Mouse (Mus musculus) granulocyte monocyte progenitor cell, adult 5-6 weeks (primary cell): ENCODE results near the gene Metrnl. TPM values are rescaled to one million over a fixed set of nuclear protein-coding genes. Genes with fewer than 3 reads are reported as not detected.

ENCODE experiments used
- ATAC-seq: replicated peaks from 2 replicates; pipeline ENCODE4 v1.8.0; 2016; ENCODE audit warnings: mild to moderate bottlenecking, moderate TSS enrichment, inconsistent platforms; ENCODE audit not compliant: poor library complexity, severe bottlenecking
- total RNA-seq, 2 experiments: library from RNA; stranded (forward) in 1 of 2; stranded (reverse) in 1 of 2; fragments of 200-712, 200-1000 nt in 1 of 2; fragments of >200 nt in 1 of 2; fragmentation: Nextera tagmentation in 1 of 2; gene quantifications; 2 replicates each; pipeline ENCODE4 v1.2.3; 2014 to 2017

The Metrnl gene
- total RNA-seq, 2 experiments from 2014 or later = 0.82 TPM; not detected in 1

DNA sequence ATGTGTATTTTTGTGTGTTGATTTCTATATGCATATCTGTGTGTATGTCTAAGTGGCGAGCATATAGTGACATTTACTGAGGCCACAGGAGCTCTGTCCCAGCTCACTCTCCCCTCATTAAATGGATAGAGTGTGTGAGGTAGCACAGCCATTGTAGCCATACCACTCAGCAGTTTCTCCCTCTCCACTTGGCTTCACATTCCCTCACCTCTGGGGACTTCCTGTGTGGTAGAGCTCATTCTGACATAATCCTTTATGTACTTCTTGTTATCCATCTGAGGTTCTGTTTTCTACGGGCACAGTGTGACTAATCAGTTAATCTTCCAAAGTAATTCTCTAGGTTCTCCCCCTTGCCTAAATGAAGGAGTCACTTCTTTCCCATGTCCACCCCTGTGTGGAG is 21.1 kb downstream of the Metrnl start:
- peak; percentile 55 for ATAC-seq

DNA sequence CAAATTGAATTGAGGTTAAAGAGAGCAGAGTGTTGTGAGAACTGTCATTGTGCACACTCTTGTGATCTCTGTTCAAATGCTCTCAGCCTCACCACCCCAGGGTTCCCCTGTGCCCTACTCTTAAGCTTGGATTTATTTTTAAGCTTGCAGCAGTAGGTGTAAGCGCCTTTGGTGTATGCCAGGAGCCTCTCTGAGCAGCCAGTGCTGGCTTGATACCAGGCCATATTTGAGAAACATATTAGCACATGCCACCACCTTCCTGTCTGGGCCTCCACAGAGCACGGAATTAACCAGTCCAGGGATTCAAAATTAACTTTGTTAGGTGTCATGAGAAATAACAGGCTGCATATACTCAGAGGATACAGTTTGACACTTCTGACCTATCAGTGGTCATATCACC is 25.3 kb downstream of the Metrnl start:
- no peak for ATAC-seq

DNA sequence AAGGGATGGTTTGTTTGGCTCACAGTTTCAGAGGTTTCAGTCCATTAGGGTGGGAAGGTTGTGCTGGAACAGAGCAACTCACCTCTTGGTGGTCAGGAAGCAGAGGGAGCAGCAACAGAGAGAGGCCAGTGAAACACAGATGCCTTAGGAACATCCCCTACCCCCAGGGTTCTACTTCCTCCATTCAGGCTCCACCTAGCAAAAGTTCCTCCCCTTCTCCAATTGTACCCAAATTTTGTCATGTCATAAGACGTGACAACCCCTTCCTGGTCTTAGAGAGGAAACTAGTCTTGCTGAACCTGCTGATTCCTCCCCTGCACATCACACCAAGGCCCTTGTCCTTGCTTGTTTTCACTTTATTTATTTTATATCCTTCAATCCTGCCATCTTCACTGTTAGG is 32.8 kb downstream of the Metrnl start:
- peak; percentile 66 for ATAC-seq

DNA sequence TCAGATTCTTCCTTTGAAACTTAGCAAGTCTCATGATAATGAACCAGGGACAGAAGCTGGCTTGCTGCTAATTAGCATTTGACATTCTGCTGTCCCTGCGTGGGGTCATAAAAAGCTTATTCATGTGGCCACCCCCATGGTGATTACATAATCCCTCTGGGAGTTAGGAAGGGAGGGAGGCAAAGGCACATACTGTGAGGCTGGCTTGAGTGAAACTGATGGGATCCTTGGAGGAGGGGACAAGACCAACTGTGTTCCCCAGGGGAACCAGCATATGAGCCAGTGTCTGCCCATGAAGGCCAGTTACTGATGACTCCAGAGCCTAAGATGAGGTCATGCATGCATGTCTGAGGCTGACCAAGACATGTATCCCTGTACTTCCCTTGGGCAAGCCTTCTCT is 33.5 kb downstream of the Metrnl start:
- ATAC-seq = peak; percentile 13; the same call in 1 of the 2 replicates

DNA sequence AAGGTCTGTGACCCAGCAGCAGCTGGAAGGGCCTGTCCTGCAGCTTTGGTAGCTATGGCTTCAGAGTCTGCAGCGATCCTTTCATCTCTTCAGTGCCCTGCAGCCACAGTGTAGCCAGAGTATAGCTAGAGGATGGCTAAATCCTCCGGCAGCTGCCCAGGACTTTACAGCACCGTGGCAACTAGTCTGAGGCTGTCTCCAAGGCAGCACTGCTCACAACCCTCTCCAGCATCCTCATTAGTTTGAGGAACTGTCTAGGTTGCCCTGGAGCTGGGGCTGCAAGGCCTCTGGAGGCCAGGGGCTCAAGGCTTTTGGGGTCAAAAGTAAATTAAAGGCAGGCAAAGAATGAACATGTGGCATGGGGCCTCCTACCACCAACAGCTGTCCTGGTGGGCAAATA is 37.3 kb downstream of the Metrnl start:
- ATAC-seq = no peak

DNA sequence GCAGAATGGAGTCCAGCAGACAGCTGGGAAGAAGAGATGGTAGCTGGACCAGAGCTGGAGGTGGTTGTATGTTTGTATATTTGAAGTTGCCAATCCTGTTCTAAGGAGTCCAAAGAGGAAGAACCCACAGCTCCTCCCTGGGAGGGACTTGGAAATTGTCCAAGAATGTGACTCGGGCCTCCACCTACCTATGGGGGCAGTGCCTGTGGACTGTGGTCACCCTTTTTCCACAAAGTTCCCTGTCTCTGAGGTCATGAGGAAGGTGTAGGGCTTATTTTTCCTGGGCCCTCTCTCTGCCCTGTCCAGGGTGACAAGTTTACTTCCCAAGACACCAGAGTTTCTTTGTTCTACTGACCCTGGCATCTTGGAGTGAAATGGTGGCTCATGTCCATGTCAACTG is 39.6 kb downstream of the Metrnl start:
- 0 out of 2 replicates have a peak, but pooled peaks have one; percentile 2 for ATAC-seq

DNA sequence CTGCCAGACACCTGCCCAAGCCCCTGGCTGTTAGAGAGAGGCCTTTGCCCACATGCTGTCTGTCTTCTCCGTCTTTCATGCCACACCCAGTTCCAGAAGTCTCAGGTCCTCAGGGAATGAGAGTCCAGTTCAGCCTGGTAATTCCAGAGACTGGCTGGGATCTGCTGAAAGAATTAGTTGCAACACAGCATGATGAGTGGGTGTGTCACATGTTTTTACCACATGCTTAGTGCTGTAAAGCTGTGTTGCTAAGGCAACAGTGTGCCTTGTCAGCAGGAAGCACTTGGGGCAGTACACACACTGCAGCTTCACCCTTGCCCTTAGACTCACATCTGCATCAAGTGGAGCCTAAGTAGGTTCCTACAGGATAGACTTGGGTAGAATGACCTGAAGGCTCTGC is 40.1 kb downstream of the Metrnl start:
- ATAC-seq = peak; percentile 83

DNA sequence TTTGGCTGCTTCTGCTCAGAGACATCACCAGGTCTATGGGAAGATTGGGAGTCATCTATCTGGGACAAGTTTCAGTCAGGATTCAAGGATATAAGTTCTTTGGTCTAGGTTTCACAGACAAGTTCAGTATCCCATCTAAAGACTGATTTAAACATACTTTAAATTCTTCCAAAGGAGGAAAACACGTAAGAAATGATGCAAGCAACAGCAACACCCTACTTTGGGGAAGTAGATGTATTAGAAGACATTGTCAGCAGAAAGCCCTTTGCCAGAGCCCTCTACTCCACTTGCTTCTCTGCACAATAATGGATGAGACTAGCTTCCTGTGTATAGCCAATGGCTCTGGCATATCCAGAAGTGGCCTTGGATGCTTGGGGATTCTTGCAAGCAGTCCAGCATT is 41.8 kb downstream of the Metrnl start:
- ATAC-seq = no peak

DNA sequence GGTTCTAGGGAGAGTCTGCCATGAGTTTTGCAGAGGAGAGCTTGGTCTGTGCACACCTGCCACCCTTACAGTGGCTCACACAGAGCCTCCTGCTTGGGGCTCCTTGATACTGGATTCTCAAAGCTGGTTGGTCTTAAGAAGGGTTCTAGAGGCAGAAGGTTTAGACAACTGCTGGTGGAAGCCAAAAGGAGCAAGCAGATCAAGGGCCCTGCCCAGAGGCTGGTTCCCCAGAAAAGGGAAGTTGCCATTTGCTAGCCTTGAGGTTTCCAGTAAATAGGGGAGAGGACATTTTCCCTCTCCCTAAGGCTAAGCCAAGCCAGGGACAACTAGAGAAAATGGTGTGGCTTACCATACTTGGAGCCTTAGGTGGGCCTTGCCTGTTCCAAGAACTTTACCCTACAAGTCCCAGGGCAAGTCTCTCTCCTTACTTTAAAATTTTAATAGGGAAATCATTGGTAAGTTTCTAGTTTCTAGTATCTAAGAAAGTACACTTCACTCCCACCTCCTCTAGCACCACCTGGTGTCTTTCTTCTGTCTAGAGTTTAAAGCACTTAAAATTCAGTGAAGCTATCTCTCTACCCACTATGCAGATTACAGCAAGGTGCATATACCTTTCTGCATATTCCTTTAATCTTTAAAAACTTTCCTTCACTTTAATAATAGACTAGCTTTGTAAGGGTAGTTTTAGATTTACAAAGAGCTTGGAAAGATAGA is 42.7 kb downstream of the Metrnl start:
- 0 out of 2 replicates have a peak, but pooled peaks have one; percentile 30 for ATAC-seq

DNA sequence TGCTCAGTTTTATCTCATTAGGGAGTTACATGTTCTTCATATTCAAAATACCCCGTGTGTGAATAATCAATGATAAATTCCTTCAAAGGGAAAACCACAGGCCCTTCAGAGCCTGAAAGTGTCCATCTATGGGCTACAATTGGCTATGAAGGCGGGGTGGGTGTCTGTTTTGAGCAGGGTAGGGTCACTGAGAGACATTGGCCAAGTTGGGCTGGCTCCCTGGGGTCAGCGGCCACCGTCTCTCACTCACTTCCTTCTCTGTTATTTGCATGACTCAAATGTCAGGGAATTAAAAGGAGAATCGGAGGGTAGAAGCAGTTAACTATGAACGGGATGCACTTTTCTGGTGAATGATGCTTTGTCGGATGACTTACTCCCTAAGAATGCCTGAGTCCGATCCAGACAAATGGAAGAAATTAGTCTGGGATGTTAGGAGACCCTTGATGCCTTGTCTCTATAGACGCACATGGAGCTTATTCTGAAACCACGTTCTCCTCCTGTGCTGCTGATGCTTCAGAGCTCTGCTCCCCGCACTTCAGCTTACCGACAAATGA is 45.7 kb downstream of the Metrnl start:
- no peak for ATAC-seq

DNA sequence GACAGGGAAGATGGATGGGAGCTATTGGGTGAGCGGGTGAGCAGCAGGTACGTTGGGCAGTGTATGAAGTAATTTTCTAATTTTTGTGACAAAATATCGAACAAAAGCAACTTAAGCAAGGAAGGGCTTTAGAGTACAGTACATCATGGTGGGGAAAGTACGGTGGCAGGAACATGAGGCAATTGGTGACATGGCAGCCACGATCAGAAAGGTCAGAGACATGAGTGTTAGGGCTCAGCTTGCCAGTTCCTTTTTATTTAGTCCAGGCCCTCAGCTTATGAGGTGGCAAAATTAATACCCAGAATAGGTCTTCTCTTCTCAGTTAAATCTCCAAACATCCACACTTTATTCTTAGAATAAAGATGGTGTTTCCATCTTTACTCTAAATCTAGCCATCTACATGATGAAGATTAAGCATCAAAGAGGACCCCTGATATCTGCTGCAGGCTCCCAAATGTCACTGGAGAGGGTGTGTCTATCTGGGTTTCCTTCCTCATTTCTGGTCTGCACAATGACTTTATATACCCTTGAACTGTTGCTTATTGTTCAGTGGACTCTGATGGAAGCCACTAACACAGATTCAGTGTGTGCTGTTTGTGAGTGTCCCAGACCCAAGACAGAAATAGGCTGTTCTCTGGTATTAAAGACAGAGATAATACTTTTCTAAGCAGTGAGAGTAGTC is 46.8 kb downstream of the Metrnl start:
- peak; percentile 63 for ATAC-seq

Other genes starting within 250 kb of the Metrnl start
- 42.4 and 51.1 TPM in 2 replicates for gene Tbcd, start 249.6 kb upstream of the Metrnl start, total RNA-seq (2014; fragmentation: Nextera tagmentation)
- gene Tbcd, start 249.6 kb upstream of the Metrnl start, total RNA-seq (2017) = 48.7 and 49.5 TPM in 2 replicates
- 0.52 TPM in 1 of 2 replicates, not detected in the other for gene Zfp750, start 182.2 kb upstream of the Metrnl start, total RNA-seq (2014; fragmentation: Nextera tagmentation)
- 0.04 and 0.21 TPM in 2 replicates for gene Zfp750, start 182.2 kb upstream of the Metrnl start, total RNA-seq (2017)
- gene B3gntl1, start 28.4 kb upstream of the Metrnl start, total RNA-seq (2014; fragmentation: Nextera tagmentation) = 4.9 and 6.7 TPM in 2 replicates
- gene B3gntl1, start 28.4 kb upstream of the Metrnl start, total RNA-seq (2017) = 7.5 and 8.9 TPM in 2 replicates
- gene Ptchd3, start 128.7 kb downstream of the Metrnl start, total RNA-seq (2014; fragmentation: Nextera tagmentation) = not detected in 2 replicates
- not detected in 2 replicates for gene Ptchd3, start 128.7 kb downstream of the Metrnl start, total RNA-seq (2017)